Mouse (Mus musculus) embryonic facial prominence, embryonic 10.5 days (tissue): ENCODE results near the gene 2010111I01Rik. TPM values are rescaled to one million over a fixed set of nuclear protein-coding genes. Genes with fewer than 3 reads are reported as not detected.
A peak's percentile ranks its signal among the peaks of the same experiment; 100 is the strongest.

Experiments used
- microRNA counts: library from miRNA; unstranded; fragments of <30 nt; microRNA quantifications from one replicate; lab custom pipeline; 2017
- microRNA-seq: library from miRNA; unstranded; fragments of <30 nt; microRNA quantifications from one replicate; pipeline ENCODE4, GENCODE M21; 2017
- polyA plus RNA-seq: library from polyadenylated mRNA; unstranded; fragments of >200 nt; fragmentation: Nextera tagmentation; extraction: Ambion mirVana; gene quantifications from 2 replicates; pipeline ENCODE4 v1.2.1, GENCODE M21; 2016

Gene 2010111I01Rik
- polyA plus RNA-seq, 1 experiment from 2014 or later = 88.8 TPM

MicroRNAs within 50 kb of the gene (microRNA counts, 519-probe panel; counts per million panel counts)
- 3,579 counts per million, percentile 72 among the panel's probes with 10 or more counts for microRNA mmu-miR-23b (lab: Ali Mortazavi, UCI)
- microRNA mmu-miR-24 (lab: Ali Mortazavi, UCI) = 3,991 counts per million, percentile 77 among the panel's probes with 10 or more counts
- 2,637 counts per million, percentile 66 among the panel's probes with 10 or more counts for microRNA mmu-miR-27b (lab: Ali Mortazavi, UCI)

Small RNAs within 50 kb of the gene (microRNA-seq; reads per million reads assigned to microRNA genes)
- gene Mir23b (8,932 reads per million, percentile 94 among the genes with 10 or more reads in this experiment), gene Mir24-1 (not detected), gene Mir27b (1,339 reads per million, percentile 77 among the genes with 10 or more reads in this experiment), gene Mir3074-1 (not detected)

Other genes starting within 250 kb of the 2010111I01Rik start
- gene Platr25, start 204.2 kb upstream of the 2010111I01Rik start, polyA plus RNA-seq = 30.6 and 31.8 TPM in 2 replicates
- 9.0 and 10.6 TPM in 2 replicates for gene Gm5141, start 179.1 kb upstream of the 2010111I01Rik start, polyA plus RNA-seq
- gene Fbp2, start 106.5 kb upstream of the 2010111I01Rik start, polyA plus RNA-seq = 0.33 and 0.36 TPM in 2 replicates
- not detected in 2 replicates for gene Fbp1, start 76.6 kb upstream of the 2010111I01Rik start, polyA plus RNA-seq